Mouse (Mus musculus): ENCODE results near the gene Ssxb6.
"Not testable (repeated sequence)": the region's sequence is repeated elsewhere in the genome, so short reads cannot be mapped to it uniquely, and the experiment has no call there.

Gene Ssxb6

GRCm38 (mm10) chrX:8548155-8548554, at the start of gene Ssxb6:
TSS of gene Ssxb6 (minus strand) at chrX:8548255.
- DNase-seq = not testable (repeated sequence)

DNA sequence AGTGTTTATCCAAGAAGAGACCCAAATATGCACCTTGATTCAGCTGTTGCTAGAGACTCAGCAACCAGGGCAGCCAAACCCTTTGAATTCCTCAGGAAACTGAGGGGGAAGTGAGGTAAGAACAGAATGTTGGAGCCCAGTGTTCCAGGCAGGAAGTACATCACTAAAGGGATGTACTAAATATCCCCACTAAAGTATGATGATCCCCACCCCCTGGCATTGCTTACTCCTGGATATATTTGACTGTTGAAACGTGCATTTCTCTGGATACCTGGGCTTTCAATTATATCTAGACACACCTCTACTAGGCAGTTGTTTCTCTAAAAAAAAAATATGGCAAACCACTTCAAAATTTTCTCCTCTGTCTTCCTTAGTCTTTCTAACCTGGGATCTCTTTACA, 43.7 kb upstream of the Ssxb6 start, which contains the start of gene Ssxb3:
Ssxb3 (minus strand) TSS at position 101 of the 400 bp plus-strand sequence.
- not testable (repeated sequence) for DNase-seq

- no peak for DNase-seq
Measured at GRCm38 (mm10) chrX:8524854-8525253, 23.2 kb downstream of the Ssxb6 start, which contains the start of gene Gm14459. TSS of gene Gm14459 (minus strand) at chrX:8524954.

Measured in lung, postnatal 10 days (tissue).